Mouse (Mus musculus): Measurements from ENCODE around the gene Itgb8. TPM values are rescaled to one million over a fixed set of nuclear protein-coding genes. Genes with fewer than 3 reads are reported as not detected.

Itgb8 gene
- polyA plus RNA-seq, 1 experiment from 2014 or later, result 28.9 TPM

- Histone ChIP-seq H3K27ac (ENCODE audit: low read depth, low read length) (no peak overlapping the region), H3K9me3 (ENCODE audit: control insufficient read depth, low read length) (no peaks in the 10 kb centered on the region), H3K4me1 (ENCODE audit: control insufficient read depth, insufficient read depth, low read length) (no peaks in the 10 kb centered on the region), H3K4me2 (ENCODE audit: low read depth) (no peak overlapping the region), H3K36me3 (ENCODE audit: control insufficient read depth, insufficient read depth, low read length) (no peaks in the 10 kb centered on the region), H3K9ac (ENCODE audit: low read length) (no peak overlapping the region), H3K27me3 (ENCODE audit: control insufficient read depth, insufficient read depth, low read length) (no peaks in the 10 kb centered on the region), H3K4me3 (ENCODE audit: low read depth, low read length) (no peak overlapping the region)
- WGBS, result 93% methylated on average over 1 of the region's 1 CpGs
- DNase-seq (ENCODE audit: low spot score) (no peak), ATAC-seq (ENCODE audit: insufficient read depth, low FRiP score, low TSS enrichment) (no peak)
Measured at GRCm38 (mm10) chr12:119146031-119146430, 92.6 kb downstream of the Itgb8 start.

- Histone ChIP-seq H3K9me3 (ENCODE audit: control insufficient read depth, low read length) (no peaks in the 10 kb centered on the region), H3K4me2 (ENCODE audit: low read depth) (no peak overlapping the region), H3K4me3 (ENCODE audit: low read depth, low read length) (no peak overlapping the region), H3K27me3 (ENCODE audit: control insufficient read depth, insufficient read depth, low read length) (no peaks in the 10 kb centered on the region), H3K36me3 (ENCODE audit: control insufficient read depth, insufficient read depth, low read length) (no peaks in the 10 kb centered on the region), H3K27ac (ENCODE audit: low read depth, low read length) (no peak overlapping the region), H3K4me1 (ENCODE audit: control insufficient read depth, insufficient read depth, low read length) (no peaks in the 10 kb centered on the region), H3K9ac (ENCODE audit: low read length) (no peak overlapping the region)
- no peak for ATAC-seq (ENCODE audit: insufficient read depth, low FRiP score, low TSS enrichment)
- 68% methylated on average over 1 of the region's 1 CpGs for WGBS
- no peak for DNase-seq (ENCODE audit: low spot score)
Measured at GRCm38 (mm10) chr12:119137946-119138345, 100.7 kb downstream of the Itgb8 start.

- H3K27ac ChIP-seq (ENCODE audit: low read depth, low read length), result no peak overlapping the region
- H3K9me3 ChIP-seq (ENCODE audit: control insufficient read depth, low read length), result no peaks in the 10 kb centered on the region
- ATAC-seq (ENCODE audit: insufficient read depth, low FRiP score, low TSS enrichment), result no peak
- H3K4me2 ChIP-seq (ENCODE audit: low read depth), result no peak overlapping the region
- H3K27me3 ChIP-seq (ENCODE audit: control insufficient read depth, insufficient read depth, low read length), result no peaks in the 10 kb centered on the region
- H3K4me3 ChIP-seq (ENCODE audit: low read depth, low read length), result no peak overlapping the region
- WGBS, result 53% methylated on average over 6 of the region's 6 CpGs
- H3K4me1 ChIP-seq (ENCODE audit: control insufficient read depth, insufficient read depth, low read length), result no peaks in the 10 kb centered on the region
- no peak for DNase-seq (ENCODE audit: low spot score)
- no peak overlapping the region for H3K9ac ChIP-seq (ENCODE audit: low read length)
- H3K36me3 ChIP-seq (ENCODE audit: control insufficient read depth, insufficient read depth, low read length), result no peaks in the 10 kb centered on the region
Measured at GRCm38 (mm10) chr12:119113522-119114135, 125.0 kb downstream of the Itgb8 start.

DNA sequence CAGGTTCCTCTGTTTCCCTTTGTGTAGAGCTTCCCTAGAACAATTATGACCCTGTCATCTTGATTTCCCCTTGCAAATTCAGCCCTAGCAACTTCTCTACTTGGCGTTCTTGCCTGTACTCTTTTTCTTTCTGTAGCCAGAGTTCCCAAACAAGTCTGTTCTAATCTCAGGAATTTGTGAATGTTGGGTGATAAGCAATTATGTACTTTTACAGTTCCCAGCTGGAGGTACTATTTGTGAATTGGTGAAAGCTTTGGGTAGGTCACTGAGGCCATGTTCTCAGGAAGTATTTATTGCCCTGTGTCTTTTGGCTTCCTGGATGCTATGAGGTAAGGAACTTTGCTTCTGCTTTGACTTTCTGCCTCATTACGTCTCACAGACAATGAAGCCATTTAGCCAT lies 128.5 kb downstream of the Itgb8 start:
- DNase-seq (ENCODE audit: low spot score) (no peak), ATAC-seq (ENCODE audit: insufficient read depth, low FRiP score, low TSS enrichment) (no peak)
- H3K9me3 ChIP-seq (ENCODE audit: control insufficient read depth, low read length), result no peaks in the 10 kb centered on the region
- no peak overlapping the region for H3K9ac ChIP-seq (ENCODE audit: low read length)
- H3K36me3 ChIP-seq (ENCODE audit: control insufficient read depth, insufficient read depth, low read length), result no peaks in the 10 kb centered on the region
- no peaks in the 10 kb centered on the region for H3K27me3 ChIP-seq (ENCODE audit: control insufficient read depth, insufficient read depth, low read length)
- H3K4me2 ChIP-seq (ENCODE audit: low read depth), result no peak overlapping the region
- H3K4me1 ChIP-seq (ENCODE audit: control insufficient read depth, insufficient read depth, low read length), result no peaks in the 10 kb centered on the region
- WGBS, result 13% methylated on average over 2 of the region's 2 CpGs
- H3K4me3 ChIP-seq (ENCODE audit: low read depth, low read length), result no peak overlapping the region
- H3K27ac ChIP-seq (ENCODE audit: low read depth, low read length), result no peak overlapping the region

Other genes with a start within 250 kb of the Itgb8 start
- gene Macc1, start 75.5 kb upstream of the Itgb8 start, polyA plus RNA-seq (2014; fragmentation: Nextera tagmentation; extraction: Ambion mirVana), result 0.08 and 0.20 TPM in 2 replicates

Data from neural tube, embryonic 11.5 days (tissue).